Mouse (Mus musculus): Measurements from ENCODE around the gene Tmem170b.

DNA sequence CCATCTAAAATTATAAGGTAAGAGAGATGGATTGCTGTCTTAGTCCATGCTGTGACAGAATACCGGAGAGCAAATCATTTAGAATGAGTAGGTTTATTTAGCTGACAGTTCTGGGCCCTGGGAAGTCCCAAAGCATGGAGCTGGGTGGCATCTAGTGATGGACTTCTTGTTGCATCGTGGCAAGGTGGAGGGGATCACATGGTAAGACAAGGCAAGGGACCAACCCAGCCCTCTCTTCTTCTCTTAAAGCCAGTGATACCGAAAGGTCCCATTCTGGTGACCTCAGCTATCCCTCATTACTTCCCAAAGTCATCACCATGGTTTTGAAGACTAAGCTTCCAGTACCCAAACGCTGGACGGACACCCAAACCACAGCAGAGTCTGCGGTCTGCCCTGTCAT, 42.3 kb downstream of the Tmem170b start:
- TF ChIP-seq POLR2A (IDR thresholded peaks at IDR 0.05; ENCODE audit: borderline replicate concordance, insufficient read depth, low read length), result no peak
- no peak for TF ChIP-seq CTCF (IDR thresholded peaks at IDR 0.05; ENCODE audit: borderline replicate concordance, insufficient read depth, low read depth, low read length)

Measured in cerebellum, adult 2 months (tissue).